Mouse (Mus musculus) lung, postnatal 10 days (tissue): ENCODE measurements at regions not wholly inside any gene's neighbourhood (a gene's known extent, or its start where the extent isn't known, plus 50 kb on each side); places are given as distances from the start of the nearest gene placed in this dataset.

ENCODE experiments used
- DNase-seq: peaks from one replicate; pipeline ENCODE4 v3.0.0; 2021

GRCm38 (mm10) chr2:117556301-117556700 is 213.5 kb upstream of the Rasgrp1 start:
- DNase-seq = no peak

DNA sequence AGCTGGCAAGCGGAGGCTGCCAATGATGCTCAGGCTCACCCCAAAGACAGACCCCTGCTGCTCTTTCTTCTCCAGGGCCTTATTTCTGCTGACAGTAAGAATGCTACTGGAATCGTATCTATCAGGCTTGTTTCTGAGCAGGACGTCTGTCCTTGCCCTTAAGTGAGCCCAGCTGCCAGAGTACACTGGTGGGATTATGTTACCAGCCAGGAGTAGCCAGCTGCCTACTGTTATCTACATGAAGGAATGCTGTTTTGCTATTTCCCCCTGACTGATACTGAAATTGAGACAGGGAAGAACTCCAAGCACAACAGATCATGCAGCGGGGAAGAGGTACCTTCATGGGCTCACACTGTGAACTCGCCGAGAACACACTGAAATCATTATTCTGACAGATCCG is 228.2 kb upstream of the Rasgrp1 start:
- DNase-seq = no peak

- peak; percentile 50 for DNase-seq
Observed at GRCm38 (mm10) chr2:117587381-117587780, 244.6 kb upstream of the Rasgrp1 start.

GRCm38 (mm10) chr2:117595028-117595427 is 252.2 kb upstream of the Rasgrp1 start:
- DNase-seq = no peak

DNA sequence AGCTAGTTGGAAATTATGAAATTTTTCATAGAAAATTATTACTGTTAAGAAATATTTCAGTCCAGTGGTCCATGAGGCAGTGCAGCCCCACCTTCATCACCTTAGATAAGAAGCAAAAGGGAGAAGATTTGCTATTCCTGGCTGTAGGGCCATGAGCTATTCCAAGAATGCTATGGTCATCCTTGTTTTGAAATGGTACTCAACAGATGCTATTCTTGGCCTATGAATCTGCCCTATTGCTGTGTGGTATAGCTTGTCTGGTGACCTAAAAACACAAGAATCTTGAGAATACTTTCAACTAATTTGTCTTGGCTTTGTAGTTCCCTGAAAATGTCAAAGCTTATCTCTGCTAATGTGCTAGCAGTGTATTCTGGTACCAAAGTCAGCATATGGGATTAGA is 254.8 kb upstream of the Rasgrp1 start:
- no peak for DNase-seq

DNA sequence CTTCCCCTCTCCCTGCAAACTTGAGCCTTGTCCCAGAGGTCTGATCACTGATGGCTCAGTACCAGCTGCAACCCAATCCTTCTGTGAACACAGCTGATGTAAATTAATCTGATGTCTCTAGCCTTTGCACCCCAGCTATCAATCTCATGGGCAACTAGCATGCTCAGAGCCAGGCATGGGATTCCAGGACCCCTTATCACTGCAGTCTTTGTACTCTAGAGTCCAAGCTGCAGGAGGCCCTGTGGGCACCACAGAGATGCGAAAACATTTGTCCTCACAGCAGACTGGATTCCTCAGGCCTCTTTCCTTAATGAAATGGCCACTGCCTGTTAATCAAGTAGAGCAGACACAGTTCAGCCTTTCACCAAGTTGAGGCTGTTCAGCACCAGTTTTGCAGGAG is 272.0 kb upstream of the Rasgrp1 start:
- no peak for DNase-seq

- DNase-seq = no peak
Observed at GRCm38 (mm10) chr2:117618063-117618462, 275.3 kb upstream of the Rasgrp1 start.

DNA sequence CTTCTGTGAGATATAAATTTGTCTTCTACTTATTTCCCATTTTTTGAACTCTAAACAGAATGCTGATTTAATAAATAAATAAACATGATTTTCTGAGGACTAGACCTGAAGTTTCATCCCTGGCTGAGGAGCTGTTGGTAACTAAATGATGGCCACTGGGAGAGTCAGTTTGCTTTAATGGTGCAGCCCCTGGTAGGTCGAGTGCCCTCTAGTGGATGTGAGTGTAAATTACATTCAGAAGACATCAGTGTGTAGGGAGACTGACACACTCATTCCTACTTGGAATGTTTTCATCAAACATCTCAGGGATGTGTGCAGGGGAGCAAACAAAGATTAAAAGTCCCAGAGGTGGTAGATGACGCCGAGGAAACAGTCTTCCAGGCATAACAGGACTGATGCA is 281.2 kb upstream of the Rasgrp1 start:
- DNase-seq = peak; percentile 31

DNA sequence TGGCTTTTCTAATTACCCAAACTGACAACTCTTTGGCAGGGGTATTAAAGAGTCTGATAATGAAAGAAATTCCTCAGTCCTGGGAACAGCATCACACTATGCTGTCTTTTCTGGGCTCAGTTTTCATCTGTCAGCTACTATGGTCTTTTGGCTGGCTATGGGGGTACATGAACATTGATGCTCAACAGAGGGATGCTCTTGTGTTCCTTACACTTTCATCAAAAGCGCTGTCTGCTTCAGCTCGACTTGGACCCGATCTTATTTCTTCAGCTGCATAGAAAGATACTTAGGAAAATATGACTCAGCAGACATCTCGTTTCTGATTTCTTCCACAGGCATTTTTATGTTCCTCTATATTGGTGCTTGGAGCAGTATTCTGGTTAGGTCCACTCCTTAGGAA is 292.1 kb upstream of the Rasgrp1 start:
- no peak for DNase-seq

DNA sequence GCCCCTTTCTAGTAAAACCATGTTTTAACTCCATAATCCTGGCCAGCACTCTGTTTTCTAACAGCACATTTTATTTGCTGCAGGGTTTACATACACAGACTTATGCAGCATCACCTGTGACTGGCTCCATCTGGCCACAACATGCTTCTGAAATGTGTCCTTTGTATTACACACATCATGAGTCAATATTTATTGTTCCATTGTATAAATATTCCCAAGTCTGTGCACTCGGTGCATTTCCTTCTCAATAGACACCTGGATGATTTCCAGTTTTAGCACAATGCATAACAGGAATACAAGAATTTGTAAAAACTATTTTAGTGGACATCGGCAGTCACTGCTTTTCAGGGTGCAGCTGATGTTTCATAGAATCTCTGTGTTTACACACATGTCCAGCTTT is 294.6 kb upstream of the Rasgrp1 start:
- DNase-seq = no peak

GRCm38 (mm10) chr2:117652101-117652500 is 309.3 kb upstream of the Rasgrp1 start:
- no peak for DNase-seq

DNA sequence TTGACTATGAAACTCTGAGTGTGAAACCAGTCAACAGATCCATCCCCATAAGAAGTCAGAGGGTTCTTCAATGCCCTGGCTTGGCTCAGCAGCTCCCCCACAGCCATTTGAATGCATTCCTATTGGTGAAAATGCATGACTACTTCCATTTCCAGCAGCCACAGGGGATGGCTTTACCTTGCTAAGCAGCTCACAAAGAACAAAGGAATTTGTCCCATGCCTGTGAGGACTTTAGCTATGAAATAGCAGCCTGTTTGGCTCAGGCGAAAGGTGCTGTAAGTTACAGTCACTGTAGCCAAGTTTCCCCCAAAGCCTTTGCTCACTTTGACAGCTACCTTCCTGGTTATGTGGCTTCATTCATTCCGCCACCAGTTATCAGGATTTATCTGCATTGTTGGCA is 309.8 kb upstream of the Rasgrp1 start:
- no peak for DNase-seq

DNA sequence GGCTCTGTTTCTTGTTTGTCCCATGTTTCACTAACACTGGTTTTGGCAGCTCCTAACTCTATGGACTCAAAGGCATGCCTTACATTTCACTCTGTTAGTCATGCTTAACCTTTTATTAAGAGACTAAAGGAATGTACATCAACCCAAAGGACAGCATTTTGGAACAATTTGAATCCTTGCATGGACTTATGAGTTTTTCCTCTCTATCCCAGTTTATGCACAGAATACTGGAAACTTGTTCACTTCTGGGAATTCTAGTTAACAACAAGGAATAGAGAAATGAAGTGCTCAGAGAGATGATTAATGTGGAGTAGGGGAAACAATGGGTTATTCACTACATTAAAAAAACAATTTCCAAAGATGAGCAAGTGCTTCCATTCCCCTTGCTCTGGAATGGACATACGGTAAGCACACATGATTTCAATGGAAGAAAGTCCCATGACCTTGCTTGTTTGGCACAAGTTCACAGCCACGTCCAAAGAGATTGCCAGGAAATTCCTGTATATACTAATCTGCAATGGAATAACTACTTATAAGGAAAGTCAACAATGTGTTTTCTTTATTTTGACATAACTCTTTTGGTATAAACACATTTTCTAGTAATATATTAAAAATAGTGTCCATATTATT is 313.9 kb upstream of the Rasgrp1 start:
- DNase-seq = no peak

DNA sequence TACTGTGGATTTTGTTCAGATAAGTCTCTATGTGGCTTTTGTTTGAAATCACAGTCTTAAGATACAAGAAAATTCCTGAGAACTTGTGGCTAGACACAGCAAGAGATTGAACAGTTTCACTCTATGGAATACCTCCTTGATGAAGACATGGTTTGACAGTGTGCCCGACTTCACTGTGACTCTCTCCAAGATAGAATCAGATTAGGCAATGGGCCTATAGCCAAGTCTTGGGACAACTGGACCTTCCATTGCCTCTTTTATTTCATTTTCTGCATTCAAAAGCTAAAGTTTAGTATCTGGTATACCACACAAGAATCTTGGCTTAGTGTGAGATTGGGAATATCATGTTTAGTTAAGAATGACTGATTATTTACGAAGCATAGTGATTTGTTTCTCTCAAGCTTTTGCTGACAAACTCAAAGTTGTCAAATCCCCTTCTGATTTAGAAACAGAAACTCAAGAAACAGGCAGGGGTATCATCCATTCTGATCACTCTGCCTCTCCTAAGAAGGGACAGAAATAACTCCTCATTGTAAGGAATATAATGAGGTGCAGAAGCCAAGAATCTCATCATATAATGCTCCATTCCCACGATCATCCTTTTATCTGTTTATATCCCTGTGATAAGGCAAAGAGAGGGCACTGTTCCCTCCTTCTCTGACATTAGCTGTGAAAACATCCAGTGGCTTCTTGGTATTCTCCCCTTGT is 317.6 kb upstream of the Rasgrp1 start:
- no peak for DNase-seq

DNA sequence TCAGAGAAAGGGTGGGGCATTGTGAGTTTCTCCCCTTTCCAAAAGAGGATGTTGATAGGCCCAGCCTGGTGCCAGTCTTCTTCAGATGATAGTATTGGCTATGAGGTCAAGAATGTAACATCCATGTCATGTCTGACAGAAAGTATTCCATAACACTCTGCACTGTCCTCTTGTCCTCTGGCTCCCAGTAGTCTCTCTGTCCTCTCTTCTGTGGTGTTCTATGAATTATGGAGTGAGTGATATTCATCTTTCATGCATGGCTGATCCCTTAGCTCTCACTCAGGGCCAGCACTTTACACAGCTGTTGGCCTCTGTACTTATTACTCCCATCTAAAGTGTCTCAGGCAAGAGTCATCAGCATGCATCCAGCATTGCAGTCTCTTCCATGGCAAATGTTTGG is 319.9 kb upstream of the Rasgrp1 start:
- peak; percentile 36 for DNase-seq

DNA sequence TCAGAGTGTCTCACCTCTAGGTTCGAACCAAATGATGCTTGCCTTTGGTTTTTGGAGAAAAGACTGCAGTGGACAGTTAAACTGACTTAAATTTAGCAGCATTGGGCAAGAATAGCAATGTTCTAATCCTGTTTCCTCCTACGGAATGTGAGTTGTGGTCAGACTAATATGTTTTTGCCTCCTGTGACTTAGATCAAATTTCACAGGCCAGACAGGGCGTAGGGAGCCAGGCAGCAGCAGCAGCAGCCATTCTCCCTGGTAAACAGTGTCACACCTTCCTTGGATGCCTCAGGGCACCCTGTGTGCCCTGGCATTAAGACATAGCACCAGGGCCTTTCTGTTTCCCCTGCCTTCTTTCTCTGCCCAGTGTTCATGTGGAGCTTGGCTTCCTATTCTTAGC is 323.7 kb upstream of the Rasgrp1 start:
- no peak for DNase-seq

- no peak for DNase-seq
Observed at GRCm38 (mm10) chr2:117668137-117668536, 325.3 kb upstream of the Rasgrp1 start.

DNA sequence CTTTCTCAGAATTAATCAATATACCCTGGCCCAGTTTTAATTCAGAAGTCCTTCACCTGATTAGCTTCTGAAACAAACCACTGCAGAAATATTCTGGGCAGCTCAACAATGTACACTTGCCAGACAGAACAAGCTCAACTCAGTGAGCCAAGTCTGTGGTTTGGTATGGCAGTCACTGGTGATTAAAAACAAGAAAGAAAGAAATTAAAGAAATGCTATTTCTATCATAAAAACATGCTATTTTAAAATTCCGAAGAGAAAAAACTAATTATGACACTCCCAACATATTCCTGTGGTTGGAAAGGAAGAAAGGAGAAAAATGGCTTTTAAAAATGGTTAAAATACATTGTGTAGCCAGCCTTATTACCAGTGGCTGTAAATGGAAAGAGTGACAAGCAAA is 332.1 kb upstream of the Rasgrp1 start:
- DNase-seq = no peak

DNA sequence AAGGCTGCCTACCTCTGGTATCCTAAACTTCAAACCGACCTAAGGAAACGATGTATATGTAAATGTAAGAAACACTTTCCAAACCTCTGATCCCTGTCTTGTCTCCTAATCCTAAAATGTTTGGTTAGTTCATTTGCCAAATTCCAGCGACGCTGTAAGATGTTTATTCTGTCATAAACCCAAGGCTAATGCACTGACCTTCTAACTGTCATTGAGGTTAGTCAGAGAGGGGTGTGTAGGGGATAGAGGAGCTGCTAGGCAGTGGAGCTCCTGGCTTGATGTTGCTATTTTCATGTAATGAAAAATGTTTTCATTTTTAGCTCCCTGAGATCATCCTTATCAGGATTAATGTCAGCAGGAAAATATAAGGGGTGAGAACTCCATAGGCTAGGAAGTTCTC is 335.8 kb upstream of the Rasgrp1 start:
- DNase-seq = no peak

- peak; percentile 84 for DNase-seq
Observed at GRCm38 (mm10) chr2:117685836-117686453, 343.1 kb upstream of the Rasgrp1 start.

GRCm38 (mm10) chr2:117693537-117693936 is 350.7 kb upstream of the Rasgrp1 start:
- DNase-seq = peak; percentile 65

DNA sequence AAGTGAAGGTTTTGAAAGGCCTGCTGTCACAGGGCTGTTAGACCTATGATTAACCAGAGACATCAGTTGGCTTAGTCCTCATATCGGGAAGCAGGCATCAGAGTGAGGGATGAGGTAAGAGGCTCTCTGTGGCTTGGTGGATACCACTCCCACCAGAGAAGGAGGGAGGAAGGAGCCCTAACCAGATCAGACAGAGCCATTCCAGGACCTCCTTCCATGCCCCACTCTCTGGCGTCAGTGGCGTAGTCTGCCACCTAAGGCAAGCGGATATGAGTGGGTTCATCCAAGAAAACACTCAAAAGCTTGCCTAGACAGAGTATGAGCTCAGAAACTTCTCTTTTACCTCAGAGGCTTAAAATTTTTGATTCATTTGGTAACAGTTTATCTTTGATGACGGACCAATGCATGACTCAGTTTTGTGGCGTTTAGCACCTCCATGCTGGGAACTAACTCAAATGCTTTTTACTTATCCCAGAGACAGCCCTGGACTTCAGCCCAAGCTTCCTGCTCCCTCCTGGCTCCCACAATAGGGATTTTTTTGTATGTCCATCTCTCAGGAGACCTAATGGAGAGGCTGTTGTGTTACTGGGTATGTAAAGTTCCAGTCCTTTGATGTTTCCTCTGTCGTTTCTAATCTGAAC is 367.5 kb upstream of the Rasgrp1 start:
- DNase-seq = peak; percentile 71

GRCm38 (mm10) chr2:117724066-117724465 is 381.3 kb upstream of the Rasgrp1 start:
- DNase-seq = no peak

DNA sequence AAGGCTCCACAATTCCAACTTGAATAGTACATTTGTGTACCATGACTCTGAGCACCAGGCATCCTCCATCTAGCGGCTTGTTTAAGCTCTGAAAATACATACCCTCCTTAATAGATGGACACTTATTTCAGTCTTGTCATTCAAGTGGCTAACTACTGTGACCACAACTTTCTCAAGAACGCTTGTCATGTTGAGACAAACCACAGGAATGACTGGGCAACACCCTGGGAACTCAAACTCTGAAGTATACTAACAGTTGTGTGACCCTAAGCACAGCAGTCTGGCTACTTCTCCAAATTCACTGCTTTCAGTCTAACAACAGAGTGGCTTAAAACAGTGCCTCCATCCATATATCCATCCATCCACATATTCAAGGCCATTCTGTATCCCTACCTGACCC is 380.4 kb upstream of the Thbs1 start:
- DNase-seq = peak; percentile 16
